Mouse (Mus musculus) T-cell, adult 2 months (primary cell): ENCODE data around the gene Fnip2.

Experiments used
- DNase-seq: peaks from one replicate; pipeline ENCODE4 v3.0.0; 2022; ENCODE audit warnings: low spot score

Gene Fnip2

GRCm38 (mm10) chr3:79413492-79413891 is 154.1 kb downstream of the Fnip2 start:
- no peak for DNase-seq

DNA sequence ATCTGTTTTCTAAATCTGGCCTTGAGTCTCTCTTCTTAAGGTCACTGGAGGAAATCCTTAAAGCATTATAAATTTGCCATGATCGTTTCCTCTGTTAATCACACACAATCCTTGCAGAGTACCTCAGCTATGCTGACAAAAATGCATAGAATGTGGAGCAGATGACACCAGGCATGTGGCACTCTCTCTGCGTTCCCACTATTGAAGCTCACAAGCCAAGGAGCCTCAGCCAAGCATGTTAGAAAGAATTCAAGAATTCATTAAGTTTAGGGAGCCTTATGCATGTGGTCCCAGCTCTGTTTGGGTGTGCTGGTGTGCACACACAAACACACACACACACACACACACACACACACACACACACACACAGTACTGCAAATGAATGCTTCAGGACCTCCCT is 155.9 kb downstream of the Fnip2 start:
- DNase-seq, result no peak

DNA sequence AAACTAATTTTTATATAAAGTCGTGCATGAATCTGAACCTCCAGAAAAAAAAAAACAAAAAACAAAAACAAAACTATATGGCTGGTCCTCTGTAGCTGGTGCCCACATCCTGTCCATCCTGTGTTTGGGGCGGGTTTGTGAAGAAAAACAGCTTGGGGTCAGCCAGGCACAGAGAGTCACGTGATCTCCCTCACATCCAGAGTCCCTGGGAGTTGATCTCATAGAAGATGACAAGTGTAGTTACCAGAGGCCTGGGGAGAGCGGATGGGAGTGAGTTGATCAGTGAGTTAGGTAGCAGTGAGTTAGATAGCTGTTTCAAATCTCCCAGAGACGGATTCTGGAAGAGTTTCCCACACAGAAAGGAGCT is 157.0 kb downstream of the Fnip2 start:
- DNase-seq, result no peak

- no peak for DNase-seq
These were observed 157.5 kb downstream of the Fnip2 start for GRCm38 (mm10) chr3:79409927-79410628.

DNA sequence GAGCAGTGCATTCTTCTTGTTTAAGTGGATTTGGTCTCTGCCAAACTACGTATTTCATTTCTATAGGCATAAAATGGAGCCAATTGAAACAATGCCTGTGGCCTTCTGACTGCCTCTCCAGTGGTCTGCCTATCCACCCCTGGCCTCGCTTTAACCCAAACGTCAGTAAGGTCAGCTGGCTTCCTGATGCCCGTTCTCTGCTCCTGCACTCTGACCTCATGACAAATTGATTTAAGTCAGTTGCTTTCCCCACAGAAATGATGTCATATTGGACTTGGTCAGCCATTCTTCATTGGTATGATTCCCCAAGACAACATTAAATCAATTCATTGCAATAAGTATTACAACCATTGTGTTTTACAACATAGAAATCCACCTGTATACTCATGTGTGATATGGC is 159.1 kb downstream of the Fnip2 start:
- no peak for DNase-seq
